Mouse (Mus musculus) yolk sac, embryonic 10.5 days (tissue): ENCODE measurements around the gene Gm5129.
"Not testable (repeated sequence)": the region's sequence is repeated elsewhere in the genome, so short reads cannot be mapped to it uniquely, and the experiment has no call there.

Experiments used
- DNase-seq: peaks from one replicate; pipeline ENCODE4 v3.0.0-alpha.2; 2017; ENCODE audit warnings: low spot score

The Gm5129 gene

GRCm38 (mm10) chr5:29735557-29736061 is at the start of gene Gm5129, which contains the start of gene Dnajb6:
Gene Gm5129, minus strand, starts transcription at chr5:29735936.
Gene Dnajb6, plus strand, starts transcription at chr5:29735688.
- peak; percentile 95 for DNase-seq

GRCm38 (mm10) chr5:29784906-29785305 is 49.2 kb upstream of the Gm5129 start:
- DNase-seq, result not testable (repeated sequence)

GRCm38 (mm10) chr5:29782261-29782660 is 46.5 kb upstream of the Gm5129 start:
- DNase-seq, result no peak

DNA sequence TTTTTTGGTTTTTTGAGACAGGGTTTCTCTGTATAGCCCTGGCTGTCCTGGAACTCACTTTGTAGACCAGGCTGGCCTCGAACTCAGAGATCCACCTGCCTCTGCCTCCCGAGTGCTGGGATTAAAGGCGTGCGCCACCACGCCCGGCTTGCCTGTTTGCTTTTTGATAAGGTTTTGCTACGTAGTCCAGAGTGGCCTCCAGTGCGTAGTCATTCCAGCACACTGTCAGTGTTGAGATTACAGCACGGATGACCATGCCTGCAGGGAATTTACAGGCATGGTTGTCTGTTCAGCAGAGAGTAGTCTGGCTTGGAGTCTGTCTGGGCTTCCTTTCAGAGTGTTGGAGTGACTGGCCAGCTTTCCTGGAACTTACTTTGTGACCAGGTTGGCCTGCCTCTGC is 44.0 kb upstream of the Gm5129 start:
- not testable (repeated sequence) for DNase-seq

DNA sequence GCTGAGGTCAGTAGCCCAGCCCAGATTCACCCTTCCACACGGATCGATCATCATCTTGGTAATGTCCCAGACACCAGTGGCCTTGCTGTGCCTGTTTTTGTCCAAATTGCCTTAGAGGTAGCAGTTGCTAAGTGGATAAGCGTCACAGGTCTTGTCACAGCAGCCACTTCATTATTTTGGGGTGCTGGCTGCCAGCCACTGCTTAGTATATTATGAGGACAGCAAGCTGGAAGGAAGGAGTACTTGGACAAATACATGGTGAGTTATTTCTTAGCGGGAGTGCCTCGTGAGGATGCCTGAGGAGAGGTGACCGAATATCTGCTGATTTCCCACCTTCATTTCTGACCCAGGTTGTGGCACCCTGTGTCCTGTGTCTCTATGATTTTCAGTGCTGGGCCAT is 42.3 kb upstream of the Gm5129 start:
- no peak for DNase-seq

GRCm38 (mm10) chr5:29775437-29775836 is 39.7 kb upstream of the Gm5129 start:
- no peak for DNase-seq

DNA sequence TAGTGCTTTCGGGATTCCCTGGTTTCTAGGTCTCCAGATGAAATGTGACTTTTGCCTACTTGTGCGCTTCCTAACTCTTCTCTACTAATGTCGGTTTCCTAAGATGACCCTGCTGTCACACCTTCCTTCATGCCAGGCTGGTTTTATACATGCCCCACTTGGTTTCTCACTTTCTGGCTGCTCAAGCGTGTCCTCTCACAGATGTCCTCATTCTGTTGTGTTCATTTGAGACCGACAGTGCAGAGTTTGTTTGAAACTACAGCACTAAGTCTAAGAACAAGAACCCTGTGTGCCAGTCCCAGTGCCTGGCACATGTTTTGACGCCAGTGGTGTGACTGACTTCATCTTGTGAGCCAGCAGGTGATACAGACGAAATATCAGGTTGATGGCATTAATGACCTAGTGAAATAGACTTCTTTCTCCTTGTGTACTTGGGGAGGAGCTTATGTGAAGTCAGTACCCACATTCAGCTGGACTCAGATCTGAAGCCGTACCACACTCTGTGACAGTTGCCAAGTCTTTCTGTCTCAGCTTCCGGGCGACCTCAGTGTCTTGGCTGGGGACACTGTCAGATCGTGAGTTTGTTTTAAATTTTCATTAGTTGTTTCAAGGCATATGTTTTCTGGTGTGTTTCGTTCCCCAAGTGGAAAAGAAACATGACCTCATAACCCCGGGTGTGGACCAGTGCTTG is 37.9 kb upstream of the Gm5129 start:
- DNase-seq, result no peak

GRCm38 (mm10) chr5:29772651-29773330 is 37.1 kb upstream of the Gm5129 start:
- DNase-seq, result no peak

DNA sequence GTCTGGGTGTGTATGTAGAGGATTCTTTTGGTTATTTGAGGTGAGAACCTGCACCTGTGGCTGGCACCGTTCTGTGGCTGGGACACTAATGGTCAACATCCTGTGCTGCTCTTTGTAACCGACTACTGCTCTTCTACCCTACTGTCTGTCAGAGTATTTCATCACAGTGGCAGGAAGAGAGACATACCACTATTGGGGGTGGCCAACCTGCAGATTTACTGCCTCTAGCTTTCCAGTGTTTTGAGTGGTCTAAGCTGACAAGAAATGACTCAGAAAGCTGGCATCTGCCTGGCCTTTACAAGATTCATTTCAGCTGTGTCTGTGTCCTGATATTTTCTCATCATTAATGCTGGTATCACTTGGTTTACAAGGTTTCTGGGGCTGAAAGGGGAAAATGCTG is 36.3 kb upstream of the Gm5129 start:
- no peak for DNase-seq

GRCm38 (mm10) chr5:29770935-29771334 is 35.2 kb upstream of the Gm5129 start:
- no peak for DNase-seq

DNA sequence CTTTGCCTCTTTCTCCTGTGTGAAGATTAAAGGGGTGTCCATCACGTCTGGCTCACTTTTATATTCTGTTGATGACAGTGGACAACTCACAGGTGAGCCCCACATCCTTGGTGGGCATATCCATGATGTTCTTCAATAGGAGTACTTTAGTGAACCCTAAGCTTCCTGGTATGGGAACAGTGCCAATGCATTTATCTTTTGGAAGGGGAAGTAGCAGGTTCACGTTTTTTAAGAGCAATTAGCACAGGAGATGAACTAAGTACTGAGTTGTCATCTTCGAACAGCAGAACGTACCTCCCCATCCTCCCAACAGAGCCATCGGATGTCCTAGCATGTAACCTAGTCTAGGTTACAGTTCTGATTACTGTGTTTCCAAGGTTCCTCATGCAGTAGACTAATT is 23.6 kb upstream of the Gm5129 start:
- no peak for DNase-seq

GRCm38 (mm10) chr5:29752894-29753293 is 17.2 kb upstream of the Gm5129 start:
- no peak for DNase-seq

GRCm38 (mm10) chr5:29751306-29751705 is 15.6 kb upstream of the Gm5129 start:
- no peak for DNase-seq

DNA sequence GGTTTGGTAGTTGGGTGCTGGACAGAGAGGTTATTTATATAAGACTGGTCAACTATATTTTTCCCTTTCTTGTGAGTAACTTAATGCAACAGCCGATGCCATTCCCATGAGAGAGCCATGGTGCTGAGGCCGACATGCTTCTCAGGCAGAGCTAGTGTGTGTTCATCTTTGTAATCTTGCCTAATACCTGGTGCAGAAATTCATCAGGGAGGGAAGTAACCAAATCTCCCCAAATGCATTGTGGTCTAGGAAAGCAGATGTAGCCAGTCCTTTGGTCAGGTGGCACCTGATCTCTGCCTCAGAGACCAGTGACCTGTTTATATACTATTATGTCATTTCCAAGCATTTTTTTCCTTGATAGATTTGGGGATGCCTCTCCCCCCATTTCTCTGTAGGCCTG is 11.9 kb upstream of the Gm5129 start:
- DNase-seq, result no peak

GRCm38 (mm10) chr5:29741093-29741492 is 5.4 kb upstream of the Gm5129 start:
- DNase-seq, result no peak

DNA sequence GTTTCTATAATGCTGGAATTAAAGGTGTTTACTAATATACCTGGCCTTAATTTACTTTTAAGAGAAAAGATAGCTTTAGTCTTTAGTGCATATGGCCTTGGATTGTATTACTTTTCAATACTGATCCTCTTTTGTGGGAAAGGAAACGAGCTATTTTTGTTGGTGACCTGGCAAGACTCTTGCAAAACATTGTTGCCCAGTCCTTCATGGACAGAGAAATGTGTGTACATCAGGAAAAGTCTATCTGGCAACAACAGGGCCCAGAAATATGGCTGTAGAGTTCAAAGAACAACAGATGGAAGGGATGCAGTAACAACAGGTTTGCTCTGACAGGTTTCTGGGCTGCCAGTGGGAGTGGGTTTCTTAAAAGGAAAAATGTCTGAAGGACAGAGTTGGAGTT is 4.9 kb upstream of the Gm5129 start:
- no peak for DNase-seq

DNA sequence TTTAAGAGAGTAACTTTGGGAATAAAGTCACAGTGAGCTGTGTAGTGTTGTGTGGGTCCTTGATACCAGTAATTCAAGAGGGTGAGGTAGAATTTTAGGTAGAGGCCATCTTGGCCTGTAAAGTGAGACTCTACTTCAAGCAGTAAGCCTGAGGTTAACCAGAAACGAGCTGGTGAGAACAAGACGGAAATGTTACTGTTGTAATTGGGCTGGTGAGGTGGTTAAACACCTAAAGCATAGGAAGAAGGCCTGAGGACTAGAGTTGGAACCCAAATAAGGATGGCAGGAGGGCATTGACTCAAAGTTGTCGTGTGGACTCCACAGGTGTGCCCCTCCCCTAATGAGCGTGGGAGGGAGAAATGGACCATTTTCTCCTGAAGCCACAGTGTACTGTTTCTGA is 2.3 kb upstream of the Gm5129 start:
- no peak for DNase-seq

DNA sequence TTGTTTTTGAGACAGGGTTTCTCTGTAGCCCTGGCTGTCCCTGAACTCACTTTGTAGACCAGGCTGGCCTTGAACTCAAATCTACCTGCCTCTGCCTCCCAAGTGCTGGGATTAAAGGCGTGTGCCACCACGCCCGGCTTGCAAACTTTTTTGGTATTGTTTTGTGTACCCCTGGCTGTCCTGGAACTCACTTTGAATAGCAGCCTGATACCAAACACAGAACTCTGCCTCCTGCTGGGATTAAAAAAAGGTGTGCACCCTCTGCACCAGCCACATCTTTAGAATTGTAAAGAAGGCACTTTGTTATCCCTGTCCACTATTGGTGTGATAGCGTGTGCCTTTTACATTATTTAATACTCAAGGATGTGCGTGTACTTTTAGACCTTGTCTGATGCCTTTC is 1.7 kb upstream of the Gm5129 start:
- DNase-seq, result no peak

DNA sequence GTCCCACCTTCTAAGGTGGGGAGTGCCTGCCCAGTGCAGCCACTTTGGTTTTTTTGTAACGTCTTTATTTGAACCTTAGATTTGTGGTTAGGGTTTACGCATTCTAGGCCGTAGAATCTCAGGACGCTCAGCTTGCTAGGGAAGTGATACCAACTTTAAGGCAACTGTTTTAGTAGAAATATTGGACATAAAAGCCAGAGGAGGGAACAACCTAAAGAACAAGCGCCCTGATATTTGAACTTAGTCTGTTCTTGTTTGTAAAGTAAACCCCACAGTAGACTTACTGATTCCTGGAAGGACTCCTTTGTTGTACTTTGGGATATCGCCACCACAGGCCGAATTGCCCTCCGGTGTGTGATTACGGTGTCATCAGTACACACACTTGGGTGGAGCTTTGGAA is 1.2 kb upstream of the Gm5129 start:
- peak; percentile 14 for DNase-seq

GRCm38 (mm10) chr5:29736073-29736900 is 551 bp upstream of the Gm5129 start:
- DNase-seq, result no peak

DNA sequence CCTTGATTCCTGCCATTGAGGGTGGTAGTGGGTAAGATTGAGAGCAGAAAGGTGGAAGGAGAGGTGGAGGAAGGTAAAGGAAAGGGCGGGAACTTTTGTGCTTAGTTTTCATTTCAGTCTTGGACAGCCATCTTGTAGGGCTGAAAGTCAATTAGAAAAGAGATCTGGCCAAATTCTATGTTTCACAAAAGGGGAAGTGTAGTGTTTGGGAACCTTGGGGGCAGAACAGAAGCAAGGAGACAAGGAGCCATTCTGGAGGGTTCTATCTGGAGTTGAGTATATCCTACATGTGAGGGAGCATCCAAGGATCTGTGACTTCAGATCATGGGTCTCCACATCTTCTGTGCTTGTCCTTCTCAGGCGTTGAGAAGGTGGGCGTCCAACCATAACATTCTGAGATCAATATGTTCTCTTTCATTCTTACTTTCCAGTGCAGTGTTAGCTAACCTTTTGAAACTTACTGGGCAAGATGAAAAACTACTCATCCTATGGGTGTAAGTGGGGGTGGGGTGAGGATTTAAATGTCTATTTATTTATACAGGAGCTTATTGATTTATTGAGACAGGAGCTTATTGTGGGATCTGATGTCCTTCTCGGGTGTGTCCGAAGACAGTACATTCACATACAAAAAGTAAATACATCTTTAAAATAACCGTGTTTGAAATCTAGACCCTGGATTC is 765 bp downstream of the Gm5129 start:
- DNase-seq, result no peak

DNA sequence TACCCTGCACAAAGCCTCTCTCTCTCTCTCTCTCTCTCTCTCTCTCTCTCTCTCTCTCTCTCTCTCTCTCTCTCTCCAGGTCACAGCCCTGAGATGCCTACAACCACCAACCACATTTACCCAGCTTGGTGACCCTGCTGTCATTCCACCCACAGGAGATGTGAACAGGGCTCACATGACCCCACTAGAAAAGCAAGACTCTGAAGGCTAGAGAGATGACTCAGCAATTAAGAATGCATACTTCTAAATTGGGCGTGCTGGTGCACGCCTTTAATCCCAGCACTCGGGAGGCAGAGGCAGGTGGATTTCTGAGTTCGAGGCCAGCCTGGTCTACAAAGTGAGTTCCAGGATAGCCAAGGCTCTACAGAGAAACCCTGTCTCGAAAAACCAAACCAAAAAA is 9.7 kb downstream of the Gm5129 start:
- not testable (repeated sequence) for DNase-seq
